Mouse (Mus musculus): ENCODE data around the gene Opa1. TPM values are rescaled to one million over a fixed set of nuclear protein-coding genes. Genes with fewer than 3 reads are reported as not detected.

Gene Opa1
- polyA plus RNA-seq, 1 experiment from 2014 or later, result 46.8 TPM

Other genes with a start within 250 kb of the Opa1 start
- gene Atp13a5, start 200.6 kb upstream of the Opa1 start, polyA plus RNA-seq (2016; fragmentation: Nextera tagmentation; extraction: Ambion mirVana), result 0.16 and 0.22 TPM in 2 replicates
- 0.52 and 0.53 TPM in 2 replicates for gene Atp13a4, start 34.5 kb upstream of the Opa1 start, polyA plus RNA-seq (2016; fragmentation: Nextera tagmentation; extraction: Ambion mirVana)